Mouse (Mus musculus) liver, adult 2 months (tissue): Measurements from ENCODE around the gene Zfp119b. TPM values are rescaled to one million over a fixed set of nuclear protein-coding genes. Genes with fewer than 3 reads are reported as not detected.

Experiments
- DNase-seq: peaks from one replicate; pipeline ENCODE4 v3.0.0-alpha.2; 2011; ENCODE audit warnings: low read depth, low spot score; ENCODE audit errors: extremely low read depth
- H3K27ac ChIP-seq: fragments of 200-500 bp; replicated peaks from 2 replicates; pipeline ENCODE4 v1.5.1; 2012; ENCODE audit warnings: low read depth, mild to moderate bottlenecking, control low read depth, inconsistent platforms, low read length; ENCODE audit not compliant: insufficient read depth
- H3K27me3 ChIP-seq: fragments of 200-500 bp; 2 replicates; pipeline ENCODE4 v1.6.1; 2012; ENCODE audit warnings: mild to moderate bottlenecking, moderate library complexity, low read length, inconsistent platforms; ENCODE audit not compliant: control insufficient read depth, insufficient read depth
- H3K36me3 ChIP-seq: fragments of 200-500 bp; 2 replicates; pipeline ENCODE4 v1.6.1; 2012; ENCODE audit warnings: low read length, inconsistent platforms; ENCODE audit not compliant: control insufficient read depth, insufficient read depth
- H3K4me1 ChIP-seq: fragments of 200-500 bp; 2 replicates; pipeline ENCODE4 v1.6.1; 2011; ENCODE audit warnings: low read length; ENCODE audit not compliant: control insufficient read depth, insufficient read depth
- H3K4me3 ChIP-seq: fragments of 200-500 bp; 2 replicates; pipeline ENCODE4 v1.5.1; 2011; ENCODE audit warnings: low read depth, mild to moderate bottlenecking, control low read depth, low read length, moderate library complexity; ENCODE audit not compliant: insufficient read depth
- H3K79me2 ChIP-seq: fragments of 200-500 bp; 2 replicates; pipeline ENCODE4 v1.6.1; 2012; ENCODE audit warnings: inconsistent platforms, mild to moderate bottlenecking, low read length, moderate library complexity; ENCODE audit not compliant: control insufficient read depth, insufficient read depth
- H3K9ac ChIP-seq: fragments of 200-500 bp; 2 replicates; pipeline ENCODE4 v1.6.1; 2012; ENCODE audit warnings: low read depth, mild to moderate bottlenecking, control low read depth, inconsistent platforms, low read length
- CTCF ChIP-seq: fragments of 200-500 bp; IDR thresholded peaks from 2 replicates; pipeline ENCODE4 v1.5.1; 2011; ENCODE audit warnings: low read depth, low read length, control low read depth
- POLR2A ChIP-seq: fragments of 200-500 bp; IDR thresholded peaks from 2 replicates; pipeline ENCODE4 v1.6.1; 2011; ENCODE audit warnings: low read length, control low read depth; ENCODE audit not compliant: insufficient read depth; ENCODE audit errors: extremely low read depth
- WGBS: fragments of 180-500 bp; shearing (Covaris S2); methylation state at CpG from one replicate; pipeline ENCODE4 v1.1.7; 2018; 5-methylcytosine and 5-hydroxymethylcytosine counted together
- polyA plus RNA-seq: library from polyadenylated mRNA; depleted of rRNA; stranded (reverse); fragments of >200 nt; gene quantifications from 2 replicates; pipeline ENCODE4 v1.2.3, GENCODE M21; 2012
- total RNA-seq: library from RNA; depleted of rRNA; stranded (reverse); fragments of >200 nt; gene quantifications from 2 replicates; pipeline ENCODE4 v1.2.3, GENCODE M21; 2014

The Zfp119b gene
- total and polyA plus RNA-seq, 2 experiments: 0.26 to 4.3 TPM

- no peak overlapping the region for H3K4me3 ChIP-seq
- H3K9ac ChIP-seq: no peak overlapping the region
Measured at GRCm38 (mm10) chr17:55956591-55956990, 7.3 kb upstream of the Zfp119b start.

GRCm38 (mm10) chr17:55956129-55956528, 6.8 kb upstream of the Zfp119b start:
- Histone ChIP-seq H3K9ac (0 out of 2 replicates have a peak overlapping the region, but pooled peaks have one; percentile 7), H3K36me3 (no peaks in the 10 kb centered on the region)

More at GRCm38 (mm10) chr17:55956591-55956990, 7.3 kb upstream of the Zfp119b start:
- Histone ChIP-seq H3K4me1 (peaks cover 7% of the 10 kb centered on the region), H3K27me3 (no peaks in the 10 kb centered on the region), H3K79me2 (no peaks in the 10 kb centered on the region), H3K36me3 (no peaks in the 10 kb centered on the region), H3K27ac (no peak overlapping the region)
- WGBS: 35% methylated on average over 6 of the region's 6 CpGs
- no peak for DNase-seq
- no peak for TF ChIP-seq CTCF
- TF ChIP-seq POLR2A: no peak

GRCm38 (mm10) chr17:55954229-55954628, 4.9 kb upstream of the Zfp119b start:
- Histone ChIP-seq H3K79me2 (no peaks in the 10 kb centered on the region), H3K4me1 (peaks cover 5% of the 10 kb centered on the region), H3K27me3 (no peaks in the 10 kb centered on the region), H3K36me3 (no peaks in the 10 kb centered on the region), H3K27ac (no peak overlapping the region), H3K4me3 (no peak overlapping the region), H3K9ac (no peak overlapping the region)
- TF ChIP-seq POLR2A (no peak), CTCF (no peak)
- DNase-seq: no peak
- WGBS: 50% methylated on average over 16 of the region's 16 CpGs

More at GRCm38 (mm10) chr17:55956129-55956528, 6.8 kb upstream of the Zfp119b start:
- TF ChIP-seq POLR2A: no peak
- no peak for TF ChIP-seq CTCF
- 10% methylated on average over 26 of the region's 26 CpGs for WGBS
- peak; percentile 44 for DNase-seq
- Histone ChIP-seq H3K27me3 (no peaks in the 10 kb centered on the region), H3K27ac (no peak overlapping the region), H3K4me1 (peaks cover 7% of the 10 kb centered on the region), H3K79me2 (no peaks in the 10 kb centered on the region), H3K4me3 (peak overlapping the region; percentile 47; the same call in 1 of the 2 replicates)

GRCm38 (mm10) chr17:55953751-55954150, 4.5 kb upstream of the Zfp119b start:
- H3K27ac ChIP-seq: no peak overlapping the region
- DNase-seq: no peak
- 73% methylated on average over 6 of the region's 6 CpGs for WGBS

GRCm38 (mm10) chr17:55952447-55953027, 3.2 kb upstream of the Zfp119b start, which contains the start of gene Ebi3:
Gene Ebi3, plus strand, starts transcription at chr17:55952640.
- Histone ChIP-seq H3K4me1 (0 out of 2 replicates have a peak, but pooled peaks cover 2% of the 10 kb centered on the region), H3K27ac (0 out of 2 replicates have a peak within 1 kb of the TSS, but pooled peaks have one; percentile 4), H3K9ac (no peak within 1 kb of the TSS), H3K27me3 (no peaks in the 10 kb centered on the region), H3K4me3 (no peak within 1 kb of the TSS), H3K79me2 (no peaks in the 10 kb centered on the region), H3K36me3 (no peaks in the 10 kb centered on the region)
- WGBS: 76% methylated on average over 6 of the region's 6 CpGs
- TF ChIP-seq POLR2A (no peak), CTCF (no peak)
- no peak for DNase-seq

More at GRCm38 (mm10) chr17:55953751-55954150, 4.5 kb upstream of the Zfp119b start:
- Histone ChIP-seq H3K36me3 (no peaks in the 10 kb centered on the region), H3K4me1 (peaks cover 5% of the 10 kb centered on the region), H3K4me3 (no peak overlapping the region), H3K79me2 (no peaks in the 10 kb centered on the region), H3K27me3 (no peaks in the 10 kb centered on the region), H3K9ac (no peak overlapping the region)
- TF ChIP-seq CTCF: no peak

- H3K36me3 ChIP-seq: no peaks in the 10 kb centered on the region
- no peak overlapping the region for H3K4me3 ChIP-seq
- H3K27ac ChIP-seq: no peak overlapping the region
- no peak for TF ChIP-seq POLR2A
- TF ChIP-seq CTCF: no peak
- H3K4me1 ChIP-seq: 0 out of 2 replicates have a peak, but pooled peaks cover 2% of the 10 kb centered on the region
- H3K79me2 ChIP-seq: no peaks in the 10 kb centered on the region
- H3K9ac ChIP-seq: no peak overlapping the region
- no peak for DNase-seq
- no peaks in the 10 kb centered on the region for H3K27me3 ChIP-seq
Measured at GRCm38 (mm10) chr17:55952041-55952440, 2.7 kb upstream of the Zfp119b start.
